Mouse (Mus musculus) common myeloid progenitor, adult 5-6 weeks (primary cell): ENCODE measurements at regions not wholly inside any gene's neighbourhood (a gene's known extent, or its start where the extent isn't known, plus 50 kb on each side); places are given as distances from the start of the nearest gene placed in this dataset.

ENCODE experiments used
- ATAC-seq: replicated peaks from 2 replicates; pipeline ENCODE4 v1.8.0; 2016; ENCODE audit warnings: low read depth, mild to moderate bottlenecking, moderate TSS enrichment, inconsistent platforms; ENCODE audit not compliant: poor library complexity, severe bottlenecking

DNA sequence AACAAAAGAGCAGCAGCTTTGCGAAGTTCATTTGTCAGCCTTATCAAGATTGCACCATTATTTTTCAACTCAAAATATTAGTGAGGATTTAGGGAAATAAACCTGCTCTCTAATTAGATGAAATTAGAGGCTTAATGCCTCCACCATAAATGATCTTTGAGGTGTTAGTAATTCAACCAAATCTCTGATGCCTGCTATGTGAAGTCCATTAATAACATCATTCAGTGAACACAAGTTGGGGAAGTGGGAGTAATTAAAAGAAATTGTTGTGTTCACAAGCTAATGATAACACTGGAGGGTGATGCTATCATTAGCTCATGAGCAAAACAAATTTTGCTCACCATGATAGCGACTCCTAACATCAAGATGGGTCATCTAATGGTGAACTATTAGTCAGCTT lies 246.0 kb downstream of the Ttc6 start:
- ATAC-seq = no peak

DNA sequence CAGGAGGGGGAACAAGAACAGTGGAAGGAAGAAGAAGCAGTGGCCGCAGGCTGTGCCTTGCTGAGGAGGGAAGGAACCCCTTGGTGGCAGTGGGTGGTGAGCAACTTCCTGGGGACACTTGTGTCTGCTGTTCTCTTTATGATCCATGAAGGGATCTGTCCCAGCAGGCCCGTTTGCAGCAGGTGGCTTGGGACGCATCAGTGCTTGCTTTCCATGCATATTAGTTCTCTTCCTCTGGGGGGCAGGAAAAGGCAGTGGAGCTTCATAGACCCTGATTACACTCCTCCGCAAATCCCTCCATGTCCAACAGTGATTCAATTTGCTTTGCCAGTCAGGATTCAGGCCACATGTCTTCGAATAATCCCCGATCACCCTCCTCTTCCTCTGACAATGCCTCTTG lies 259.9 kb downstream of the Ttc6 start:
- no peak for ATAC-seq

DNA sequence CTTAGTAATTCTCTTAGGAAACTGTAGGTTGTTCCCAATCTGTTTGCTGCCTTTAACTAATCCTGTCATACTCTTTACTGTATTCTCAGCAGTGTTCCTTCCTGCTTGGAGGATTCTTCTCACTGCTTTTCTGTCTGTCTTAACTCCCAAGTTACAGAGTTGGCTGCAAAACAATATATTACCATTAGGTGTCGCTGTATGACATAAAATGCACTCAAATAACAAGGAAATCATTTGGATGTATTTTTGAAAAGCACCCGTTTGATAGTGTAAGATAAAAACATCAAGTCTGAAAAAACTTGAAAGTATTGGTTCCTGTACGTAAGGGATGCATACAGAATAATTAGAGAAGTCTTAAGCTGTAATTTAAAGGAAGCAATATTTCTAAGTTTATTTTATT lies 261.8 kb downstream of the Ttc6 start:
- peak; percentile 83 for ATAC-seq

DNA sequence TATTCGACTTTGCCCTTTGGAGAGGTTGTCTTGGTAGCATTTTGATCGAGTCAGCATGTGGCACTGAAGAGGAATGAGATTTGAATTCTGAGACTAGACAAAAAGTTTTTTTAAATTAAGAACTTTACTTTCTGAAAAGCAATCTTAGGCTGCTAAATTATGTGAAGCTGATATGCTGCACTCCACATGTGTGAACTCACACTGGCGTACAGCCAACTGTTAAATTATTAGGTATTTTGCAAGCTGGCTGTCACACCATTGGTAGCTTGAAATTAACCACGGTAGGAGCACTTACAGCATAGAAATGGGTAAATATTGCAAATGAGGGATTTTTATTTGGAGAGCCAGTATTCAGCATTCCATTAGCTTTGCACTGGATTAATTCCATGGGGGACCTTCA lies 278.9 kb downstream of the Ttc6 start:
- no peak for ATAC-seq

- no peak for ATAC-seq
Measured at GRCm38 (mm10) chr12:57871028-57871427, 307.1 kb downstream of the Ttc6 start.

DNA sequence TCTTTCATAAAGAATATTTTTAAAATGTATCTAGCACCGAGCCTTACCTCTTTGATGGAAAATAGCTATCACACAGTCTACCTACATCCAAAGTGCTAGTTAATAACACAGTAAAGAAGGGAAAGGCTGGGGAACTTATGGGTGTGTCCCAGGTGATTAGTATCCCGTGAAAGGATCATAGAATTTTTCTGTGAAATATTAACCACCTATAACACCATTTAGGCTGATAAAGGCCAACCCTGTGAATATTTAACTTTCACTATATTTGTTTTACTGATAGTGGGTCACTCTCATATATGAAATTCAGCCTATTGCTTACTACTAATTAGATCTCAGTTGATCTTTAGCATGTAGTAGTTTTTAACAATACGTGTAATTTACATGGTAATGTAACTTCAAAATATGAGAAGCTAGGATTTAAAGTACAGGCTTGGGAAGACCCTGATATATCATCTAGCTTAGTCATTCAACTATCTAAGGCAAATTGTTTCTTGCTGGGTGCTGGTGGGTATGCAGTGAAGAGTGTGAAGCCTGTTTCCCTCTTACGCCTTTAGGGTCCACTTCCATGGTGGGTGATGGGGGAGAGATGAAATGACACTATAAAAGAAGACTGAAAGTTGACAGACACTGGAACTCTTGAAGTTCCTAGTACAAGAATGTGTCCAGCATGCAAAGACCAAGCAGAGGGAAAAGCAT lies 320.6 kb upstream of the Sstr1 start:
- no peak for ATAC-seq

GRCm38 (mm10) chr12:57891556-57891955 lies 320.0 kb upstream of the Sstr1 start:
- no peak for ATAC-seq

DNA sequence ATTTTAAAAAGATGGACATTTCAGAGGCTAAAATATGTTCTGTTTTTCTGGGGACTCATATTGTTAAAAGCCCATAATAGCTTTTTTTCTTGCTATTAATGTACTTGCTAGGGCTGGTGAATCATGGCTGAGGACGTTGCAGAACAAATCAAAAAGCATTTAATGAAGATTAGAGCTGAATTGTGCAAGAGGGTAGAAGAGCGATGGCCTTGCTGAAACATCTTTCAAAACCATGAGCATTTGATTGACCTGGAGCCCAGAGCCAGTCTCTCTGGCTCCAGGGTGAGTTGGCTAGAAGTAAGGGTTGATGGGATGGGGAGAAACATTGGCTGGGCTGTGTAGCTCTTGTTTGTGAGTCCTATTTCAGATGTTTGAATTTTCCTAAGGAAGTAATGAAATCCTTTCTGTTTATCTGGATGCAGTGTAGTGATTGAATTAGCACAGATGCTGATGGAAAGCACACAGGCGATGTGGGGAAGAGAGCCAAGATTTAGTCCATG lies 313.8 kb upstream of the Sstr1 start:
- no peak for ATAC-seq

DNA sequence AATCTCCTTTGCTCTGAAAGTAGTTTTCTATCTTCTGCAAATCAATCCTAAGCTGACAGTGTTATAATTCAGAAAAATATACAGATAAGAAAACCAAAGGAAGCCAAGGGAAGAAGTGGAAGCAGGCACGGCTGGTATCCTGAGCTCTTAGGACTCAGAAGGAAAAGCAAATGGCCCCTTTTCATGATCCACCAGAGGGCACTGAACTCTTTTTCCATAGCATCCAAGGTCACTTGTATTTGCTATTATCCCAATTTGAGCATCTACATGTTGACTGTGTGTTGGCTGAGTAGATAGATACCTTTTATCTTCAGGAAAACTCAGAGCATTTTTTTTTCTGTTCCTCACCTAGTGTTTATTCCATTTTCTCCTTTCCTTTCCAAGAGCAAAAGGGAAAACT lies 306.9 kb upstream of the Sstr1 start:
- ATAC-seq = no peak

GRCm38 (mm10) chr12:57918211-57918610 lies 293.4 kb upstream of the Sstr1 start:
- no peak for ATAC-seq

GRCm38 (mm10) chr12:57922031-57922430 lies 289.5 kb upstream of the Sstr1 start:
- ATAC-seq = no peak

GRCm38 (mm10) chr12:57924422-57924821 lies 287.1 kb upstream of the Sstr1 start:
- no peak for ATAC-seq

GRCm38 (mm10) chr12:57926886-57927285 lies 284.7 kb upstream of the Sstr1 start:
- ATAC-seq = no peak

- ATAC-seq = peak; percentile 62; the same call in 1 of the 2 replicates
Measured at GRCm38 (mm10) chr12:57928030-57928429, 283.5 kb upstream of the Sstr1 start.

DNA sequence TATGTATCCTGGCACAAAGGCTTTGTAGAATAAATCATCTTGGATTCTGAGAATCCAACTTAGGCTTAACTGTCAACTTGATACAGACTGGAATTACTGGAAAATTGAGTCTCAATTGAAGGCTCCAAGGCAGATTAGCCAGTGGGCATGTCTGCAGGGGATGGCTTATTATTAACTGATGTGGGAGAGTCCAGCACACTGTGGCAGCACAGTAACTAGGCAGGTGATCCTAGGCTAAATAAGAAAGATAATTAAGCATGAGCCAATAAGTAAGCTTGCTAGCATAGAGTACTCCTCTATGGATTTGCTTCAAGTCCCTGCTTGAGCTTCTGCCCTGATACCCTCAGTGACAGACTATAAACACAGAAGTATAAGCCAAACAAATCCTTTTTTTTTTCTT lies 279.7 kb upstream of the Sstr1 start:
- no peak for ATAC-seq

DNA sequence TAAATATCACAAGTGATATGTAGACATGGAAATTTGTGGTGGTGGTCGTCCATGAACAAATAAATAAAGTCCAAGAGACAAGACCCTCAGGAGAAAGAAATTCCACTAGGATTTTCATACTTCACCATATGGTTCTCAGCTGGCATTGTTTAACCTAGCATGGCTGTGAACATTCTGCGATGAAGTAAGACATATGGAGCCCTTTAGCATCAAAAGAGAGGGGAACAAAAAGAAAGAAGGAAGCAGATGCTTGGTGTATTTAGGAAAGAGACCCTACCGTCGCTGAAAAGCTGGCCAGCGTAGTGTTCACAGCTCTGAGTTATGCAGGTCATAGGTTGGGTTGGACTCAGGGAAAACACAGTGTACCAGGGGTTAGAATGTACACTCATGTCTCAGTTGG lies 261.7 kb upstream of the Sstr1 start:
- ATAC-seq = no peak

- ATAC-seq = no peak
Measured at GRCm38 (mm10) chr12:57958527-57958926, 253.0 kb upstream of the Sstr1 start.

GRCm38 (mm10) chr12:57960171-57960570 lies 251.4 kb upstream of the Sstr1 start:
- no peak for ATAC-seq

DNA sequence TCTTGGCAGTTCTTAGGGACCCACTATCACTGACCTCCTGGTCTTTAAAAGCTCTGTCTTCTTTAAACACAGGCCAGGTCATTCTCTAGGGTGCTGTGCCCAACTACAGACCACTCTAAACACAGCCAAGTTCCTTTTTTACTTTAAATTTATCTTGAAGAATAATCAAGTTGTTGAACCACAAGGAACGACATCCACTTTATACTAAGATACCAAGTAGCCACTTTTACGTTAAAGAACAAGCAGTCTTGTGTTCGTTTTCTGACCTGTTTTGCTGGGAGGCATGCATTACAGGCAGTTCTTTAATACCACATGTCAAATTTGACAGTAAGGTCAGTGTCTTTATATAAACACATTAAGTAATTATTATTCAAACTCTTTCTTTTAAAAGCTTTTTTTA lies 242.4 kb upstream of the Sstr1 start:
- ATAC-seq = peak; percentile 22; the same call in 1 of the 2 replicates

- ATAC-seq = no peak
Measured at GRCm38 (mm10) chr12:57970163-57970562, 241.4 kb upstream of the Sstr1 start.

GRCm38 (mm10) chr12:57972484-57972883 lies 239.1 kb upstream of the Sstr1 start:
- peak; percentile 77 for ATAC-seq
